Mouse (Mus musculus) left cerebral cortex, postnatal 10 days (tissue): ENCODE results near the gene Arhgap9. TPM values are rescaled to one million over a fixed set of nuclear protein-coding genes. Genes with fewer than 3 reads are reported as not detected.
"Not testable (repeated sequence)": the region's sequence is repeated elsewhere in the genome, so short reads cannot be mapped to it uniquely, and the experiment has no call there.

Experiments
- DNase-seq, 2 experiments: peaks; one replicate each; pipeline ENCODE4 v3.0.0; 2021 to 2022; ENCODE audit warnings: low spot score in 2 of 2, mixed read lengths in 1 of 2; ENCODE audit errors: extremely low spot score in 1 of 2
- intact Hi-C: fragments of 180-260 bp; cut with DNase I; formaldehyde crosslinking; loops from one replicate; pipeline ENCODE4 v1.15.1; 2025
- total RNA-seq, 2 experiments: library from RNA; stranded (reverse); gene quantifications; 2 replicates each; pipeline ENCODE4 v1.2.3; 2021

Arhgap9 gene
- total RNA-seq, 2 experiments from 2014 or later, result 0.92 to 0.93 TPM

DNA sequence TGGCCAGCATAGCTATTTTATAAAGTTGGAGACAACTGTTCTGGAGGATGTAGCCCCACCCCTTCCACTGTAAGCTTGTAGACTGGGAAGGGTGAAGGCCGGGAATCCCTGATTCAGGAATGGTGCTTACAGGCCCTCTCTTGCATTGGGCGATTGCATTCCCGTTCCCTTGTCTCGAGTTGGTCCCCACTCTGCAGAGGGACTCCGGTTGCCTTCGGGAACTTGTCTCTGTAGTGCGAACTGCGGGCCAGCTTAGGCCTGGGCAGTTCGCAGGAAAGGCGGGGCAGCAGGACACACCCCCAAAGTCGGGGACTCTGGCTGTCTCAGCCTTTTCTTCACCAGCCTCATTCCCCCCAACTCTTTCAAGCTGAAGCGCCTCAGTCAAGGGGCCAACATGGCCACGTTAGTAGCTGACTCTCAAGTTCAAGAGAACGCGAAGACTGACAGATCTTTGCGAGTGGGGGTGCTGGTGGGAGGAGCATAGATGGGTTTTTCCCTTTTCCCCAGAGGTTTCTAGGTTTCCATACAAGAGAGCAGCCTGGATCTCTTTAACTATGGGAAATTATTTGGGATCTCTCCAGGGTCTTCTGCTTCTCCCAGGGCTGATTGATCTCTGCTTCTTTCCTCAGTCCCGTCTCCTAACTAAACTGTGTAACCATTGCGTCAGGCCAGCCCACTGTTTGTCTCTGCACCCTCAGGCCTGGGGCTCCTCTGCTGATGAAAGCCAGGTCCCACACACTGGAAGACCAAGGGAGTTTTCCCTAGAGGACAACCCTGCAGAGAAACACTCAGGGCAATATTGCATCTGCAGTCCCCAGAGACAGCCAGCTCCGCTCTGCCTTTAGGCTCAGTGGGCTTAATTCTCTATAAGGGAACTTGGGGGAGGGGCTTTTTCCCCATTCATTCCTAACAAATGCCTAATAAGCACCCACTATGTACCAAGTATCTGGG is 30.6 kb upstream of the Arhgap9 start:
- intact Hi-C loops, result no loop called here
- DNase-seq, result peak in 1 of 2 experiments; percentile 67

DNA sequence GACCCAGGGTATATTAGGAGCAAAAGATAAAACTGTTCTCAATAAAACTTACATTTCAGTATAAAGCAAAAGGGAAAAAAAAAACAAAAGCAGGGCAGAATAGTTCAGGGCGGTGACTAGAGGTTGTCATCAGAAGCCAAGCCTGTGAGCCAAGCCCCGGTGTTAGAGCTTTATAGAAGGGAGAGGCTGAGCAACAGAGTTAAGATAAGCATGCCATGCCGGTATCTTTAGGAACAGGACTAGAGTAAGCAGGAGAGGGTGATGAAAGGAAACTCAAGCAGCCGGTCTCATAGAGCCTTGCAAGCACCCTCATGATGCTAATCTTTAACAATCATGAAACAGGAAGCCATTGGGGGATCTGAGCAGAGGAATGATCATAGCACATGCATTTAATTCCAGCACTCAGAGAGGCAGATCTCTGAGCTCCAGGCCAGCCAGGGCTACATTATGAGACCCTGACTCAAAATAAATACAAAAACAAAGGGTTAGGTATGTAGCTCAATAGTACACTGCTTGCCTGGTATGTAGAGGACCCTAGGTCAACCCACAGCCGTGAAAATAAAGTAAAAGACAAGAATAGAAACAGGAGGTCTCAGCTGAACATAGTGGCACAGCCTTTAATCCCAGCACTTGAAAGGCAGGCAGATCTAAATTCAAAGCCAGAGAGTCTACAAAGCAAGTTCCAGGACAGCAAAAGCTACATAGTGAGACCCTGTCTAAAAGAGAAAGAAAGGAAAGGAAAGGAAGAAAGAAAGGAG is 29.7 kb upstream of the Arhgap9 start:
- no peak for DNase-seq
- intact Hi-C loops, result no loop called here

DNA sequence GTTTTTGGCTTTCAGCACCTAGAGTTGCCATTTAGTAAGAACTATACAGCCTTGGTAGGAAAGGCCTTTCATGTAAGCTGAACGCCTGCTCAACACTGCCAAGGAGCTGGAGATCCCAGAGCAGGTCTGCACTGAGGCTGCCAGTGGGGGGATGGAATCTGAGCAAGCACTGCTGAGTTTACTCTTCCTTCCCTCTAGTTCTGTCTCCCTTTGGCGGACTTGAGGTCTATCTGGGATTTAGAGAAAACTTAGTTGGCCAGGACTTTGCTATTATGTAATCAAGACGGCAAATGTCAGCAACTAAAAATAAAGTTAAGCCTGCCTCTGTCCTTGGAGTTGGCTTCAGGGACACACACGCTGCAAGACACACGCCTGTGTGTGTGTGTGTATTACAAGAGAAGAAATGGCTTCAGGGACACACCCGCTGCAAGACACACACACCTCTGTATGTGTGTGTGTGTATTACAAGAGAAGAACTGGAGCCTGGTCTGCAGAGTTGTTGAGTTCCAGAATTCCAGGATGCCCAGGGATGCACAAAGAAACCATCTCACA is 28.7 kb upstream of the Arhgap9 start:
- intact Hi-C loops, result no loop called here
- DNase-seq, result no peak

DNA sequence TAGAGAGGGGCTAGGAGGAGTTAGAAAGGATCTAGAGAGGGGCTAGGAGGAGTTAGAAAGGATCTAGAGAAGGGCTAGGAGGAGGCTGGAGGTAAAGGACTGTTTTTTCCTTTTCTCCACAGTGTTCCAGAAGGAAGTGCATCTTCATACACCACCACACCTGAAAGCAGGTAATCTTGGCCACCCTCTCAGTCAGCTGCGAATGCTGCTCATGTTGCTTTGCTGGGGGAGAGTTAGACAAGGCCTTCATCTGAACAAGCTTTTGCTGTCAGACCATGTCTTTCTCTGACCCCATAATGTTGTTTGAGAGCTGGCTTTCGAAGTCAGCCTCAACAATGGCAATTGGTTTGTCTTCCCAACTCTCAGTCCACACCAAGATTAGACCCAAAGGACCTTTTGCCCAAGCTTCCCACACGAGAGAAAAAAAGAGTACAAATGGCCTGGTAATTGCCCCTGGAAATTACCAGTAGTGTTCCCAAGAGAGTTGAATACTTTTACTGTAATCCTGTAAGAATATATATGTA is 28.1 kb upstream of the Arhgap9 start:
- intact Hi-C loops, result no loop called here
- DNase-seq, result no peak

DNA sequence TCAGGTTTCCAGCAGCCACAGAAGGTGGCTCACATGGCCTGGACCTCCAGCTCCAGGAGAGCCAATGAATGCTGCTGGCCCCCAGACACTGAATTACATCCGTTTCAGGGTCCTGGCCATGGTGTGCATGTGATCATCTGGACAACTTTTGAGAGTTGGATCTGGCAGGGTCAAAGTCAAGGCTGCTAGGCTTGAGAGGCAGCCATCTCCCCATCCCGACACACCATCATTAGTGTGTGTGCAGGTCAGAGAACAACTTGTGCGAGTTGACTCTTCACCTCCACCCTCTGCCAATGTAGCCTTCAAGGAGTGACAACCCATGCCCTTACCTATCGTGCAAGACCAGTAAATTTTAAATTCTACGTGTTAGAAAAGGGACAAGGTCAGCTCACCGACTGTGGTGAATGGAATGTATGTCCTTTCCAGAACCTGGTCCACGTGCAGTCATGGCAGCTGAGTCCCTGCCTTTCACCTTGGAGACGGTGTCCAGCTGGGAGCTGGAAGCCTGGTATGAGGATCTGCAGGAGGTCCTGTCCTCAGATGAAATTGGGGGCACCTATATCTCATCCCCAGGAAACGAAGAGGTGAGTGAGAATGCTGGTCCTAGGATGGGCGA is 26.8 kb upstream of the Arhgap9 start:
- intact Hi-C loops, result no loop called here
- no peak for DNase-seq

DNA sequence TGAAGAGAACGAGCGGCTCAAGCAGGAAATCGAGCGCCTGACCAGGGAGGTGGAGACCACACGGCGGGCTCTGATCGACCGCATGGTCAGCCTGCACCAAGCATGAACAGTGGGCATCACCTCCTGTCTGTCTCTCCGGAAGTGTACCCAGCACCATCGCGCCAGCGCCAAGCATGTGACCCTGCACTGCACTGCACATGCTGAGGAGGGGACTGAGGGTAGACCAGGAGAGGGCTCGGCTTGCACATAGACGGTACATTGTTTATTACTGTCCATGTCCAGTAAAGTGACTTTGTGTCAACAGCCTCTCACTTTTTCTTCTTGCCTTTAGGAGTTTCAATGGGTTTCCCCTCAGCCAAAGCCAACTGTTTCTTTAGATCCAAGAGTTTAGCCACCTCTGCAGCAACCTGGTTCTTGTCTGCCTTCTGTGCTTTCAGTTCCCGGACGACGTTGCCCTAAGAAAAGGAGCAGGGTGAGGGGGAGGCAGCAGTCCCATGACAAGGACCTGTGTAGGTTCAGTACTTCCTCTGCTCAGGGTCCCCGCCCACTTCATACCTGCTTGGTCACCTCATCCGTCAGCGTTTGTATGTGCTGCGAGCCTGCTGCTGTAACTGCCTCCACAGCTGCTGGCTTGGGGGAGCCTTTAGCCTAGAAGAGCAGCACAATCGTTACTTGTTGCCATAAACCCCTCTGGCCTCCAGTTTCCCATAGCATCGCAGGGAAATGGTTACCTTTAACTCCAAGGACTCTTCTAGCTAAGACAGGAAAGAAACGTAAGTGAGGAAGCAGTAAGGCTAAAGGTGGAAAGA is 25.6 kb upstream of the Arhgap9 start:
- intact Hi-C loops, result no loop called here
- DNase-seq, result no peak

DNA sequence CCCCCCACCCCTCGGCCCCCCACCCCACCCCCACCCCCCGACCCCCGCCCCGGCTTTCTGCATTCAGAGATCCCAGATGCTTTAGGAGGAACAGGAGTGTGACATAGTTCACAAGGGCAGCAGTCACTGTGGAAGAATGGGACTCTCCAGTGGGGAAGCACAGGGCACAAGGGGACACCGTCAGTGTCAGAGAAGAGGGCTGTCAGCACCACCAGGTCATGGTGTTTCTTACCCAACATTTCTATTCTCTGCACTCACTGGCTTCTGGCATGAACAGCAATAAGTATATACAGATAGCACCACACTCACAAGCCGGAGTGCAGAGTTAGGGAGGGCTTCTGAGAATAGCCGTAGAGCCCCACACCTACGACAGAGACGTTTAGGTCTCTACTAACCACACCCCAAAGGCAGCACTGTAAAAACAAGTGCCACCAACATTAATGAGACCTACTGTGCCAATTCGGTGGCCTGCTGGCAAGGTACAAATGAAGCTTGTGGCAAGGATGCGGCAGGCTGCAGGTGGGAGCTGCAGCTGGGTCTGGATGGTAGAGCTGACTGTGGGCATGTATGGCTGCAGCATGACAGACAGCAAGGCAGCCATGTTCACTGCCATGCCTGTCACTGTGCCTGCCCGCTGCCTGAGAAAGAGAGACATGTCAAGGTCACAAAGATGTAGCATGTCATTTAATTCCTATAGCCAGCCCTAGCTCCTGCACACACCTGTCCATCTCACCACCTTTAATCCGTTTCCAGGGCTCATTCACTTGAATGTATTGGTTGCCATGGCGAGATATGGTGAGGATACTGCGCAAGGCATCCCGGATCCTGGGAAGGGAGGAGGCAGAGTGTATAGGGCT is 24.5 kb upstream of the Arhgap9 start:
- no peak for DNase-seq
- intact Hi-C loops, result no loop called here

DNA sequence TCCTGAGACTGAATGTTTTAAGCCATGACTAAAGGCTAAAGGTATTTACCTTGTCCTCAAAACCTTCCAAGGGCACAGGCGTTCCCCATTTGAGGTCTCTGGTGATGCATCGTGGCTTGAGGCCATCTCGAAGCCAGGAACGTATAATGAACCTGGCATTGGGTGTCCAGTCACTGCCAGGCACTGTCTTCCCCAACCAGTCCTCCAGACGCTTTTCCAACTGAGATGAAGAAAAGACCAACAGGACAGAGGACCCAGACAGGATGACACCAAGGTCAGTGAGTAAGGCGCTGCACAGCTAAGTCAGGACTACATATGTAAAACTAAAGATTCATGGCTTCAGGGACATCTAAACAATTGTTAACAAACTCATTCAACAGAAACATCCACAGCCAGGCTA is 21.4 kb upstream of the Arhgap9 start:
- intact Hi-C loops, result no loop called here
- DNase-seq, result no peak

DNA sequence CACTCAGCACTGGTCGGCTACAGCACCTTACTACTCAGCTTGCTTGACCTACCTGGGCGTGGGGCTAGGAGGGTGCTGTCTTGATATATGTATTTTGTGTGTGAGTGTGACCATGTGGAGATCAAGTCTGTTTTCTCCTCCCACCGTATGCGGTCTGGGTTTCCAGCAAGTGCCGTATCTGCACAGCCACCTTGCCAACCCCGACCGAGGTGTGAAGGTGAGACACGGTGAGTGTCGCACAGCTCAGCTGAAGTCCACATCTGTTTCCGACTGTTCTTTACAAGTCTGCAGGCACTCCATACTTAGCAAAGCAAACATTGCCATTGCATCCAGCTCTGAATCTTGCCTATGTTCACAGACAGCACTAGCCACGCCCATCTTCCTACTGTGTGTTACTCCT is 18.6 kb upstream of the Arhgap9 start:
- intact Hi-C loops, result no loop called here
- no peak for DNase-seq

DNA sequence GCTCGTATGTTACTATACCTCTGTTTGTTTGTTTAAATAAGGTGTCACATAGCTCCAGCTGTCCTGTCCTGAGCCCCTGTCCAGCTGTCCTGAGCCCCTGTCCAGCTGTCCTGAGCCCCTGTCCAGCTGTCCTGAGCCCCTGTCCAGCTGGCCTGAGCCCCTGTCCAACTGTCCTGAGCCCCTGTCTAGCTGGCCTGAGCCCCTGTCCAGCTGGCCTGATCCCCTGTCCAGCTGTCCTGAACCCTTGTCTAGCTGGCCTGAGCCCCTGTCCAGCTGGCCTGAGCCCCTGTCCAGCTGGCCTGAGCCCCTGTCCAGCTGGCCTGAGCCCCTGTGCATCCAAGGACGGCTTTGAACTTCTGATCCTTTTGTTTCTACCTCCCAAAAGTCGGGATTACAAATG is 12.6 kb upstream of the Arhgap9 start:
- DNase-seq, intact Hi-C loops: not testable (repeated sequence)

DNA sequence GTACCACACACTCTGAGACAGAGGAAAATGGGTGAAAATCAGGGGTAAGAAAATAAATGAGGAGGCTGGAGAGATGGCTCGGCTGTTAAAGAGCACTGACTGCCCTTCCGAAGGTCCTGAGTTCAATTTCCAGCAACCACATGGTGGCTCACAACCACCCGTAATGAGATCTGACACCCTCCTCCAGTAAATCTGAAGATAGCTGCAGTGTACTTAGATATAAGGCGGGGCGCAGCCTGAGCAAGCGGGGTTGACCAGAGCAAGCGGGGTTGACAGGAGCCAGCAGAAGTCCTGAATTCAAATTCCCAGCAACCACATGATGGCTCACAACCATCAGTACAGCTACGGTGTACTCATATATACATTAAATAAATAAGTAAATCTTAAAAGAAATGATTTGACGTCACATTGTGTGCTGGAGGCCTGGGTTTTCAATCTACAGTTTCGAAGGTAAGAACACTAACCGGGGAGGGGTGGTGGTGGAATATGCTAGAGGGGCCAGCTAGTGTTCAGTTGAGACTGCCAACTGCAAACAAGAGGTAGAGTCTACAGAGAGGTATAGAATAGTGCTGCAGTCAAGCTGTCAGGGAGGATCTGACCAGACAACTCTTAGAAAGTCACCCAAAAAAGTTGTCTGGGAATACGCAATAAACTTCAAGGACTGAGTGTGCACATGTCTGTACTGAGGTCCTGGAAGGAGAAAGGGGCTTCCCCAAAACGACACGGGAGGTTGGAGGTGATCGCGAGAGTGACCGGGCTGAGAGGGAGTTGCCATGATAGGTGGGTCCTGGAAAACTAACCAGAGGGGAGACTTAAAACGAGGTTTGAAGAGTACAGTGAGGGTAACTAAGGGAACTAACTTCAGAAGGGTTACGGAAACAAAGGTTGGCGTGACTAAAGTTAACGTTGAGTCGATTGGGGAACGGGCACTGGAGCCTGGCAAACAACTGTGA is 11.0 kb upstream of the Arhgap9 start:
- no peak for DNase-seq
- intact Hi-C loops, result no loop called here

DNA sequence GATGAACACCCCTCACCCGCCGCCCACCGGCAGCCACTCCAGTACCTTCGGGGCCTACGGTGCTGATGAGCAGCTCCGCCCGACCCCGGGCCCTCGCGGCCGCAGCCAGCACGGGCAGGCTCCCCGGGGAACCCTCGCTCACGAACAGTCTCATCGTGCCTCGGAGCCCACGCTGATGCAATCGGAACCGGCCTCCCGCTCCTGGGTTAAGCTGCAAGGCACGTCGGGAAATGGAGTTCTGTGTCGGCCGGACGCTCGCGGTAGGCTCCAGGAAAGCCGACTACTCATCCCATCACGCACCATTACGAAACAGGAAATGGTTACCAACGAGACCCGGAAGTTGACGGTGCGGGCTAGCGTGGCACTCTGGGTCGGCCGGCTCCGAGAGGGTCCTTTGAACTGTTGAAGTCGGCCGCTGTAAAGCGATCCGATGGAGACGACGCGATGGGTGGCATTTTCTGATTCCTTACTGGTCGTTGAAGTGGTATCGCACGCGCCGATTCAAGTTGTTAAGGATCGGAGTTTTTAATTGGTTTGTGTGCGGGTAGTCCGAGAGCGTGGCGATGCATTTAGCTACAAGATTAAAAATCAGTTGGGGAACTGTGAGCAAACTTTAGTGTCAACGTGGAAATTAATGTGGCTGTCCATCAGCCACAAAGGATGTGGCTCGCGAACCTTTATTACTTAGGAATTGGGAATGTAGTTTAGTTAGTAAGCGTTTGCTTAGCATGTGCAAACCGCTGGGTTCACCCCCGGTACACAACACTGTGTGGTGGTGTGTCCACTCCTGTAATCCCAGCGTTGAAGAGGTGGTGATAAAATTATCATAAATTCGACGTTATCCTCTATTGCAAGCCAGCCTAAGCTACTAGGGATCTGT is 10.0 kb upstream of the Arhgap9 start, which contains the start of gene Mars:
Gene Mars, minus strand, starts transcription at position 311 of the 880 bp plus-strand sequence.
- intact Hi-C loops, result no loop called here

DNA sequence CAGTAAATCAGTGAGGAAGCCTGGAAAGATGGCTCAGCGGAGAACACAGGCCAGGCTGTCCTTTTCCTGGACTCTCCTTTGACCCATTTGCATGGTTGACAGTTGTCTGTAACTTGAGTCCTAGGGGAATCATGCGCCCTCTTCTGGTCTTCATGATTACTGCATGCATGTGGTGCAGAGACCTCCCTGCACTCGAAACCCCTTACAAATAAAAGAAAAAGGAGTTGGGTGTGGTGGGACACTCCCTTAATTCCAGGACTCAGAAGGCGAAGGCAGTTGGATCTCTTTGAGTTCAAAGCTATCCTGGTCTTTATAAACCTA is 9.4 kb upstream of the Arhgap9 start:
- intact Hi-C loops, result no loop called here
- DNase-seq, result peak; percentile 71 to 80

More for the DNA sequence above, 10.0 kb upstream of the Arhgap9 start, which contains the start of gene Mars:
- DNase-seq, result peak; percentile 94 to 96

DNA sequence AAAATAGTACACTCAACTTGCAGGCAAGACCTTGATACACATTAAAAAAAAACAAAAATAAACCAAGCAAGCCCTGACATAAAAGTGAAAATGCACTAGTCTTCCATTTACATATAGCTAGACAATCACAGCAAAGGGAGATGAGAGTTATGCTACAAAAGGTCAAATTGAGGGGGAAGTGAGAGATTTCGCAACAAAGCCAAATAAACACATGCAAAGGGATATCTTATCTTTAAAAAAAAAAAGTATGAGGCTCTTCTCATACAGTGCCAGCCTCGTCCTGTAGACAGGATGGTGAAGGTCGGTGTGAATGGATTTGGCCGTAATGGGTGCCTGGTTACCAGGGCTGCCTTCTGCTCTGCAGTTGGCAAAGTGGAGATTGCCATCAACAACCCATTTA is 8.9 kb upstream of the Arhgap9 start:
- intact Hi-C loops, result no loop called here
- DNase-seq, result no peak

DNA sequence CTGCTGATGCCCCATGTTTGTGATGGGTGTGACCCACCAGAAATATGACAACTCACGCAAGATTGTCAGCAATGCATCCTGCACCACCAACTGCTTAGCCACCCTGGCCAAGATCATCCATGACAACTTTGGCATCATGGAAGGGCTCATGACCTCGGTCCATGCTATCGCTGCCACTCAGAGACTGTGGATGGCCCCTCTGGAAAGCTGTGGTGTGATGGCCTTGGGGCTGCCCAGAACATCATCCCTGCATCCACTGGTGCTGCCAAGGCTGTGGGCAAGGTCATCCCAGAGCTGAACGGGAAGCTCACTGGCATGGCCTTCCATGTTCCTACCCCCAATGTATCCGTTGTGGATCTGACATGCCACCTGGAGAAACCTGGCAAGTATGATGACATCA is 8.2 kb upstream of the Arhgap9 start:
- intact Hi-C loops, DNase-seq: not testable (repeated sequence)
